Mouse (Mus musculus) embryonic facial prominence, embryonic 14.5 days (tissue): ENCODE results near the gene Acer3. TPM values are rescaled to one million over a fixed set of nuclear protein-coding genes. Genes with fewer than 3 reads are reported as not detected.

Source experiments
- ATAC-seq: fragments of 200-750 bp; cut with Nextera tagmentation; 2 replicates; pipeline ENCODE4 v1.8.0; 2017; ENCODE audit warnings: low read depth, moderate number of reproducible peaks, moderate TSS enrichment
- DNase-seq: peaks from one replicate; pipeline ENCODE4 v3.0.0-alpha.2; 2015; ENCODE audit warnings: low spot score
- H3K27ac ChIP-seq: fragments of 300-500 bp; sonication (generic); replicated peaks from 2 replicates; pipeline ENCODE4 v1.5.1; 2014; ENCODE audit warnings: low read depth, mild to moderate bottlenecking, low read length, moderate library complexity
- H3K27me3 ChIP-seq: fragments of 300-500 bp; sonication (generic); replicated peaks from 2 replicates; pipeline ENCODE4 v1.6.1; 2014; ENCODE audit warnings: low read length; ENCODE audit not compliant: control insufficient read depth, insufficient read depth
- H3K36me3 ChIP-seq: fragments of 300-500 bp; sonication (generic); 2 replicates; pipeline ENCODE4 v1.6.1; 2014; ENCODE audit warnings: low read length, mixed read lengths; ENCODE audit not compliant: control insufficient read depth, insufficient read depth
- H3K4me1 ChIP-seq: fragments of 300-500 bp; sonication (generic); 2 replicates; pipeline ENCODE4 v1.6.1; 2014; ENCODE audit warnings: antibody characterized with exemption, low read length; ENCODE audit not compliant: control insufficient read depth, insufficient read depth
- H3K4me2 ChIP-seq: fragments of 300-500 bp; sonication (generic); 2 replicates; pipeline ENCODE4 v1.6.1; 2014; ENCODE audit warnings: low read depth, mild to moderate bottlenecking, low read length, moderate library complexity, mixed read lengths
- H3K4me3 ChIP-seq: fragments of 300-500 bp; sonication (generic); 2 replicates; pipeline ENCODE4 v1.5.1; 2014; ENCODE audit warnings: low read depth, mild to moderate bottlenecking, low read length
- H3K9ac ChIP-seq: fragments of 300-500 bp; sonication (generic); 2 replicates; pipeline ENCODE4 v1.6.1; 2014; ENCODE audit warnings: low read depth, mild to moderate bottlenecking, low read length, moderate library complexity, mixed read lengths
- H3K9me3 ChIP-seq: fragments of 300-500 bp; sonication (generic); 2 replicates; pipeline ENCODE4 v1.6.1; 2016; ENCODE audit warnings: low read length; ENCODE audit not compliant: control insufficient read depth
- WGBS: fragments of 180-500 bp; shearing (Covaris S2); extraction: QIAGEN DNeasy Blood & Tissue Kit; methylation state at CpG from one replicate; pipeline ENCODE4 v1.1.7; 2014; 5-methylcytosine and 5-hydroxymethylcytosine counted together
- polyA plus RNA-seq: library from polyadenylated mRNA; unstranded; fragments of >200 nt; fragmentation: Nextera tagmentation; extraction: Ambion mirVana; gene quantifications from 2 replicates; pipeline ENCODE4 v1.2.1, GENCODE M21; 2014

Gene Acer3
- polyA plus RNA-seq, 1 experiment from 2014 or later = 34.3 TPM

GRCm38 (mm10) chr7:98177566-98177928, 143.5 kb downstream of the Acer3 start:
- WGBS = 9% methylated on average over 6 of the region's 9 CpGs
- H3K27me3 ChIP-seq = no peaks in the 10 kb centered on the region
- no peak for DNase-seq

GRCm38 (mm10) chr7:98177071-98177485, 143.9 kb downstream of the Acer3 start:
- Histone ChIP-seq H3K36me3 (no peaks in the 10 kb centered on the region), H3K4me2 (peak overlapping the region; percentile 72), H3K27me3 (no peaks in the 10 kb centered on the region), H3K9me3 (no peaks in the 10 kb centered on the region), H3K4me3 (peak overlapping the region; percentile 74), H3K4me1 (peaks cover 4% of the 10 kb centered on the region; the same call in 1 of the 2 replicates), H3K27ac (no peak overlapping the region), H3K9ac (0 out of 2 replicates have a peak overlapping the region, but pooled peaks have one; percentile 71)
- 48% methylated on average over 2 of the region's 2 CpGs for WGBS
- no peak for DNase-seq
- no peak for ATAC-seq

More at GRCm38 (mm10) chr7:98177566-98177928, 143.5 kb downstream of the Acer3 start:
- no peak; the same call in 1 of the 2 replicates for ATAC-seq
- Histone ChIP-seq H3K27ac (no peak overlapping the region), H3K9me3 (no peaks in the 10 kb centered on the region), H3K4me1 (peaks cover 4% of the 10 kb centered on the region; the same call in 1 of the 2 replicates), H3K4me2 (peak overlapping the region; percentile 72), H3K4me3 (peak overlapping the region; percentile 74), H3K9ac (peak overlapping the region; percentile 71), H3K36me3 (no peaks in the 10 kb centered on the region)

GRCm38 (mm10) chr7:98176322-98177070, 144.5 kb downstream of the Acer3 start:
- WGBS = 74% methylated on average over 8 of the region's 8 CpGs
- Histone ChIP-seq H3K27me3 (no peaks in the 10 kb centered on the region), H3K4me2 (peak overlapping the region; percentile 72), H3K4me1 (peaks cover 7% of the 10 kb centered on the region; the same call in 1 of the 2 replicates), H3K27ac (no peak overlapping the region), H3K36me3 (no peaks in the 10 kb centered on the region), H3K9ac (no peak overlapping the region), H3K9me3 (no peaks in the 10 kb centered on the region), H3K4me3 (no peak overlapping the region)
- DNase-seq (no peak), ATAC-seq (no peak)

- Histone ChIP-seq H3K27ac (no peak overlapping the region), H3K36me3 (no peaks in the 10 kb centered on the region), H3K4me2 (no peak overlapping the region), H3K9me3 (no peaks in the 10 kb centered on the region), H3K4me3 (no peak overlapping the region), H3K27me3 (no peaks in the 10 kb centered on the region), H3K4me1 (peaks cover 13% of the 10 kb centered on the region; the same call in 1 of the 2 replicates), H3K9ac (no peak overlapping the region)
- DNase-seq (no peak), ATAC-seq (no peak)
- WGBS = 79% methylated on average over 4 of the region's 4 CpGs
These were observed 145.9 kb downstream of the Acer3 start for GRCm38 (mm10) chr7:98174883-98175755.

- Histone ChIP-seq H3K4me3 (no peak overlapping the region), H3K27ac (no peak overlapping the region), H3K36me3 (no peaks in the 10 kb centered on the region), H3K4me1 (peaks cover 13% of the 10 kb centered on the region; the same call in 1 of the 2 replicates), H3K9me3 (no peaks in the 10 kb centered on the region), H3K27me3 (no peaks in the 10 kb centered on the region), H3K4me2 (no peak overlapping the region), H3K9ac (no peak overlapping the region)
- DNase-seq (no peak), ATAC-seq (no peak)
- WGBS = 27% methylated on average over 4 of the region's 4 CpGs
These were observed 147.6 kb downstream of the Acer3 start for GRCm38 (mm10) chr7:98173408-98173807.

GRCm38 (mm10) chr7:98172661-98173060, 148.3 kb downstream of the Acer3 start:
- peaks cover 13% of the 10 kb centered on the region; the same call in 1 of the 2 replicates for H3K4me1 ChIP-seq
- H3K9me3 ChIP-seq = no peaks in the 10 kb centered on the region
- no peak overlapping the region for H3K4me2 ChIP-seq
- DNase-seq (no peak), ATAC-seq (no peak)
- H3K27ac ChIP-seq = no peak overlapping the region
- WGBS = 85% methylated on average over 8 of the region's 8 CpGs
- no peaks in the 10 kb centered on the region for H3K36me3 ChIP-seq
- no peak overlapping the region for H3K9ac ChIP-seq
- no peaks in the 10 kb centered on the region for H3K27me3 ChIP-seq
- no peak overlapping the region for H3K4me3 ChIP-seq

GRCm38 (mm10) chr7:98171141-98172073, 149.6 kb downstream of the Acer3 start:
- 42% methylated on average over 6 of the region's 6 CpGs for WGBS
- H3K27ac ChIP-seq = no peak overlapping the region
- no peak for DNase-seq

More at GRCm38 (mm10) chr7:98171141-98172073, 149.6 kb downstream of the Acer3 start:
- H3K36me3 ChIP-seq = no peaks in the 10 kb centered on the region
- H3K9me3 ChIP-seq = no peaks in the 10 kb centered on the region
- H3K27me3 ChIP-seq = no peaks in the 10 kb centered on the region
- ATAC-seq = peak; percentile 76
- 0 out of 2 replicates have a peak, but pooled peaks cover 10% of the 10 kb centered on the region for H3K4me1 ChIP-seq
- no peak overlapping the region for H3K9ac ChIP-seq
- H3K4me2 ChIP-seq = no peak overlapping the region
- no peak overlapping the region for H3K4me3 ChIP-seq
